Mouse (Mus musculus): ENCODE results near the gene Ednra. TPM values are rescaled to one million over a fixed set of nuclear protein-coding genes. Genes with fewer than 3 reads are reported as not detected.

Ednra gene
- polyA plus RNA-seq, 1 experiment: 1.1 TPM

GRCm38 (mm10) chr8:77667916-77668315 is 56.3 kb downstream of the Ednra start:
- TF ChIP-seq MYOG (IDR thresholded peaks at IDR 0.05; ENCODE audit: control insufficient read depth in 1 of 3, insufficient read depth in 1 of 3, insufficient read length in 2 of 3, low read depth in 2 of 3) (no peak), REST (IDR thresholded peaks at IDR 0.05; ENCODE audit: insufficient read depth, insufficient read length) (no peak), MYOD1 (IDR thresholded peaks at IDR 0.05; ENCODE audit: control insufficient read depth in 1 of 3, insufficient read length in 2 of 3, low read depth in 2 of 3) (no peak), POLR2AphosphoS2 (IDR thresholded peaks at IDR 0.05; ENCODE audit: insufficient read length, low read depth) (no peak), USF1 (IDR thresholded peaks at IDR 0.05; ENCODE audit: low read depth) (no peak), POLR2A (IDR thresholded peaks at IDR 0.05; ENCODE audit: insufficient read length, low read depth) (no peak), TCF3 (IDR thresholded peaks at IDR 0.05; ENCODE audit: insufficient read length, low read depth) (no peak), SRF (IDR thresholded peaks at IDR 0.05; ENCODE audit: control insufficient read depth, insufficient read length, low read depth) (no peak), TCF12 (IDR thresholded peaks at IDR 0.05; ENCODE audit: insufficient read depth, poor library complexity, severe bottlenecking) (no peak), MAX (IDR thresholded peaks at IDR 0.05; ENCODE audit: low read depth) (no peak), CEBPB (IDR thresholded peaks at IDR 0.05; ENCODE audit: insufficient read depth, poor library complexity, severe bottlenecking) (no peak), E2F4 (IDR thresholded peaks at IDR 0.05; ENCODE audit: insufficient read depth) (no peak)
- no peaks in the 10 kb centered on the region for H3K36me3 ChIP-seq (ENCODE audit: control insufficient read depth, insufficient read depth)
- no peak overlapping the region for H3K4me3 ChIP-seq
- no peaks in the 10 kb centered on the region for H3K79me2 ChIP-seq (ENCODE audit: control insufficient read depth, insufficient read depth)
- no peaks in the 10 kb centered on the region for H3K27me3 ChIP-seq (ENCODE audit: control insufficient read depth, insufficient read depth, insufficient read length)
- no peak overlapping the region for H3ac ChIP-seq (ENCODE audit: control insufficient read depth, insufficient read length)
- H3K4me2 ChIP-seq (ENCODE audit: low read depth): no peak overlapping the region

- H3ac ChIP-seq (ENCODE audit: control insufficient read depth, insufficient read length): no peak overlapping the region
- H3K79me2 ChIP-seq (ENCODE audit: control insufficient read depth, insufficient read depth): no peaks in the 10 kb centered on the region
- TF ChIP-seq POLR2A (IDR thresholded peaks at IDR 0.05; ENCODE audit: insufficient read length, low read depth): no peak
- no peak for TF ChIP-seq SRF (IDR thresholded peaks at IDR 0.05; ENCODE audit: control insufficient read depth, insufficient read length, low read depth)
- TF ChIP-seq MYOG (IDR thresholded peaks at IDR 0.05; ENCODE audit: control insufficient read depth in 1 of 3, insufficient read depth in 1 of 3, insufficient read length in 2 of 3, low read depth in 2 of 3): no peak
- no peak for TF ChIP-seq REST (IDR thresholded peaks at IDR 0.05; ENCODE audit: insufficient read depth, insufficient read length)
- no peaks in the 10 kb centered on the region for H3K36me3 ChIP-seq (ENCODE audit: control insufficient read depth, insufficient read depth)
- no peaks in the 10 kb centered on the region for H3K27me3 ChIP-seq (ENCODE audit: control insufficient read depth, insufficient read depth, insufficient read length)
- H3K4me3 ChIP-seq: no peak overlapping the region
- H3K4me2 ChIP-seq (ENCODE audit: low read depth): no peak overlapping the region
These were observed 59.4 kb downstream of the Ednra start for GRCm38 (mm10) chr8:77664901-77665300.

- Histone ChIP-seq H3ac (ENCODE audit: control insufficient read depth, insufficient read length) (no peak overlapping the region), H3K4me3 (no peak overlapping the region), H3K79me2 (ENCODE audit: control insufficient read depth, insufficient read depth) (no peaks in the 10 kb centered on the region), H3K36me3 (ENCODE audit: control insufficient read depth, insufficient read depth) (no peaks in the 10 kb centered on the region), H3K4me2 (ENCODE audit: low read depth) (peak overlapping the region; percentile 3), H3K27me3 (ENCODE audit: control insufficient read depth, insufficient read depth, insufficient read length) (no peaks in the 10 kb centered on the region)
- no peak for TF ChIP-seq USF1 (IDR thresholded peaks at IDR 0.05; ENCODE audit: low read depth)
- peak; percentile 44 to 51 (median 48) for TF ChIP-seq MYOD1 (IDR thresholded peaks at IDR 0.05; ENCODE audit: control insufficient read depth in 1 of 3, insufficient read length in 2 of 3, low read depth in 2 of 3)
- TF ChIP-seq MYOG (IDR thresholded peaks at IDR 0.05; ENCODE audit: control insufficient read depth in 1 of 3, insufficient read depth in 1 of 3, insufficient read length in 2 of 3, low read depth in 2 of 3): peak in 1 of 3 experiments; percentile 8
These were observed 64.7 kb downstream of the Ednra start for GRCm38 (mm10) chr8:77659534-77660080.

GRCm38 (mm10) chr8:77658356-77658755 is 65.9 kb downstream of the Ednra start:
- Histone ChIP-seq H3ac (ENCODE audit: control insufficient read depth, insufficient read length) (no peak overlapping the region), H3K4me2 (ENCODE audit: low read depth) (no peak overlapping the region), H3K4me3 (no peak overlapping the region), H3K27me3 (ENCODE audit: control insufficient read depth, insufficient read depth, insufficient read length) (no peaks in the 10 kb centered on the region), H3K79me2 (ENCODE audit: control insufficient read depth, insufficient read depth) (no peaks in the 10 kb centered on the region), H3K36me3 (ENCODE audit: control insufficient read depth, insufficient read depth) (no peaks in the 10 kb centered on the region)
- TF ChIP-seq USF1 (IDR thresholded peaks at IDR 0.05; ENCODE audit: low read depth) (no peak), E2F4 (IDR thresholded peaks at IDR 0.05; ENCODE audit: insufficient read depth) (no peak)

GRCm38 (mm10) chr8:77650646-77651190 is 73.5 kb downstream of the Ednra start:
- H3K79me2 ChIP-seq (ENCODE audit: control insufficient read depth, insufficient read depth): no peaks in the 10 kb centered on the region
- TF ChIP-seq USF1 (IDR thresholded peaks at IDR 0.05; ENCODE audit: low read depth) (no peak), TCF3 (IDR thresholded peaks at IDR 0.05; ENCODE audit: insufficient read length, low read depth) (no peak), CEBPB (IDR thresholded peaks at IDR 0.05; ENCODE audit: insufficient read depth, poor library complexity, severe bottlenecking) (no peak), REST (IDR thresholded peaks at IDR 0.05; ENCODE audit: insufficient read depth, insufficient read length) (no peak), E2F4 (IDR thresholded peaks at IDR 0.05; ENCODE audit: insufficient read depth) (no peak), TCF12 (IDR thresholded peaks at IDR 0.05; ENCODE audit: insufficient read depth, poor library complexity, severe bottlenecking) (no peak), POLR2A (IDR thresholded peaks at IDR 0.05; ENCODE audit: insufficient read length, low read depth) (no peak), SRF (IDR thresholded peaks at IDR 0.05; ENCODE audit: control insufficient read depth, insufficient read length, low read depth) (no peak), MAX (IDR thresholded peaks at IDR 0.05; ENCODE audit: low read depth) (no peak), MYOD1 (IDR thresholded peaks at IDR 0.05; ENCODE audit: control insufficient read depth in 1 of 3, insufficient read length in 2 of 3, low read depth in 2 of 3) (no peak), MYOG (IDR thresholded peaks at IDR 0.05; ENCODE audit: control insufficient read depth in 1 of 3, insufficient read depth in 1 of 3, insufficient read length in 2 of 3, low read depth in 2 of 3) (no peak), POLR2AphosphoS2 (IDR thresholded peaks at IDR 0.05; ENCODE audit: insufficient read length, low read depth) (no peak)
- H3K4me3 ChIP-seq: no peak overlapping the region
- H3K36me3 ChIP-seq (ENCODE audit: control insufficient read depth, insufficient read depth): no peaks in the 10 kb centered on the region
- no peak overlapping the region for H3ac ChIP-seq (ENCODE audit: control insufficient read depth, insufficient read length)
- H3K27me3 ChIP-seq (ENCODE audit: control insufficient read depth, insufficient read depth, insufficient read length): no peaks in the 10 kb centered on the region
- no peak overlapping the region for H3K4me2 ChIP-seq (ENCODE audit: low read depth)
